Mouse (Mus musculus): ENCODE data around the gene Bbs9.
A peak's percentile ranks its signal among the peaks of the same experiment; 100 is the strongest.

Gene Bbs9

DNA sequence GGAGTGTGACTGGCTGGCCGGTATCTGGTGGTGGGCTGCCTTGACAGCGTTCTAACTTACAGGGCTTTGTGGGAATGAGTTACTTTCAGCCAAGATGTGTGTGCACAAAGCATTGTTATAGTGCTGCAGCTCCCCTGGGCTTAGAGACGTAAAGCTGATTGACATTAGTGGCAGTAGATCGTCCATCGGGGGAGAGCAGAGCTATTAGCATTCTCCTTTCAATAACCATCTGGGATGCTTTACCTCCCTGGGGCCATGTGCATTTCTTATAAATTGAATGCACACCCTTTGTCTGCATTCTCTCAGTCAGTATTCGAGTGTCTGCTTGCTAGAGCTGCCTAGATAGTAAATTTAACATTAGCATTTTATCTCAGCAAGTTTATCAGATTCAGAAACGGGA, 214.7 kb downstream of the Bbs9 start:
- DNase-seq (ENCODE audit: extremely low spot score) = no peak

DNA sequence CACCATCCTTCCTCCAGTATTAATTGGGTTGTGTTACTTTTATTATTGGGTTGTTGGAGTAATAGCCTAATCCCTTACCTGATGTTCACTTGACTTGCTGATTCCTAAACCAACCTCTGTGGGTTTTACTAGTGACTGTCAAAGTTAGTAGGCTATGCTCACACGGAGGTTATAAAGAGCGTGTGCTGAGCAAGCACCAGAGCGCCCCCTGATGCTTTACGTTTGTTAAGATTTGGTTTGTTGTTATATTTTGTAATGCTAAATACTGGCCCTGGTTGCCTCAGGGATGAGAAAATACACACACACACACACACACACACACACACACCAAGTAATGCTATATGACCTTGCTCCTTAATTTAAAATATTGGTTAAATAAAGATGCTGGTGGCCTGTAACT, 219.9 kb downstream of the Bbs9 start:
- DNase-seq (ENCODE audit: extremely low spot score) = no peak

DNA sequence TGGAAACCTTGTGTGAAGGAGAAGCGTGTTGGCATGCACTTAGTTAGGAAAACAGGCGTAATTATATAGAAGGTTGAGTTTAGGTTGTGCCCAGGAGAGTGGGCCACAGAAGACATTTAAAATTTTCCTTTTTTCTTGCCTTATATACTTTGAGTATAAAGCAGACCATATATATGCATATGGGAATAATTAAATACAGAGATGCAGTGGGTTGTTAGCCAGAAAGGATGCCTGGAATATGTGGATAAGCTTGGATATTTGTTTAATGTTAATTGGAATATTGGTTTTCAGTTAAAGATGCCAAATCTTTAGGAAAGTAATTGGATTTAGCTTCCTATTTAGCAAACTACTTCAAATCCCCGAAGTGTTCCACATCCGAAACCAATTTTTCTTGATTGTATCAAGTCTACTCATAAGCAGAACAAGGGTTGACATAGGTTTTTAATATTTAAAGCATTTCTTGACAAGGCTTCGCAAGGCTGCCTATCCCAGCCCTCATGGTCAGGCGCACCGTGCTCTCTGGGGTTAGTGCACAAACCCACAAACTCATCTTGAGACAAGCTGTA, 221.4 kb downstream of the Bbs9 start:
- no peak for DNase-seq (ENCODE audit: extremely low spot score)

DNA sequence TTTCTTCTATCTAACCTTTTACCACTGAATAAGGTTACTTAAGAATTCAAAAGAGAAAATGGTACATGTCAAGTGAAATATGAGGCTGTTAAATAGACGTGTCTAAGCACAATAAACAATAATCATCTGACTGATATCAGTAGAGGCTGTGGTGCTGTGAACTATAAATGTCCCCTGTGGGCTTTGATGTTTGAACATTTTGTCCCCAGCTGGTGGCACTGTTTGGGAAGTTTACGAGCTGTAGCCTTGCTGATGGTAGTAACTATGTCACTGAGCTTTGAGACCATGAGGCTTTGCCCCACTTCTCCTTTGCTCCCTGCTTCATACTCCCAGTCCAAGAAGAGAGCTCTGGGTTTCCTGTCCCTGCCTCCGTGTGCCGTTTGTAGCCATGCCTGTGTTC, 222.3 kb downstream of the Bbs9 start:
- no peak for DNase-seq (ENCODE audit: extremely low spot score)

DNA sequence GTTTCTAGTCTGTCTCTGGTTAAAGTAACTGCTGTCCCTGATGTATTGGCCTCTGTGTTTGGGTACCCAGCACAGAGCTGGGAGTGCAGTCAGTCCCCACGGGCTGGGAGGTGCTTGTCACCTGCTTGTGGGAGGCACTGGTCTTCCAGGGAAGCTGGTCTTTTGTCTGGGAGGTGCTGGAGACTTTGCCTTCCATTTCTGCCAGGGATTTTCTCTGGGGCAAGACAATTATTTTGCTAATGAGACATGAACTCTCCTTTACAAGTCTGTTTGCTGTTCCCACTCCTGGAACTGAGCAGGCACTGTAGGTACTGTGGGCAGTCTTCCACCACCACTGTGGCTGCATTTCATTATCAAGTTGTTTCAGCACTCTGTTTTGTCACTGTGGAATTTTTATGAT, 223.0 kb downstream of the Bbs9 start:
- no peak for DNase-seq (ENCODE audit: extremely low spot score)

DNA sequence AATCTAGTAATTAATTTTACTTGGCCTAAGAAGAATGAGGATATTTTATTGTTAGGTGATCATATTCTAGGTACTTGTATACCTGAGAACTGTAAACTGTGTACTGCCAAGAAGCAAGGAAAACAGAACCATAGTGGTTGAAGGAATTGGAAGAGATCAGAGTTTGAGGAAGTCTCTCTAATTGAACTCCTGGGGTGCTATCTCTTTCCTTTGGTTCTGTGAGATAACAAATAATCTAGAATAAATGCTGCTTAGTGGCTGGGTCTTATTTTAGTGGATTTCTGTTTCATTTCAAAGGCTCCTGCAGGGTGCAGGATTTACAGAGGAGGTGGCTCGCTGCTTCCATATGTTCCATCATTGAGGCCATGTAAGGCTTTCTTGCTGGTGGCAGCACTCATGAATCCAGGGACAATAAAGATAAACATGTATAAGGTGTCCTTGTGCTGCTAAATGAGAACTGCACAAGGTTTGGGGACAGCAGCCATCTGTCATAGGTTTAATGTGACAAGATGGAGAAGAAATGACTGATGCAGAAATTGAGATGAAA, 226.6 kb downstream of the Bbs9 start:
- no peak for DNase-seq (ENCODE audit: extremely low spot score)

DNA sequence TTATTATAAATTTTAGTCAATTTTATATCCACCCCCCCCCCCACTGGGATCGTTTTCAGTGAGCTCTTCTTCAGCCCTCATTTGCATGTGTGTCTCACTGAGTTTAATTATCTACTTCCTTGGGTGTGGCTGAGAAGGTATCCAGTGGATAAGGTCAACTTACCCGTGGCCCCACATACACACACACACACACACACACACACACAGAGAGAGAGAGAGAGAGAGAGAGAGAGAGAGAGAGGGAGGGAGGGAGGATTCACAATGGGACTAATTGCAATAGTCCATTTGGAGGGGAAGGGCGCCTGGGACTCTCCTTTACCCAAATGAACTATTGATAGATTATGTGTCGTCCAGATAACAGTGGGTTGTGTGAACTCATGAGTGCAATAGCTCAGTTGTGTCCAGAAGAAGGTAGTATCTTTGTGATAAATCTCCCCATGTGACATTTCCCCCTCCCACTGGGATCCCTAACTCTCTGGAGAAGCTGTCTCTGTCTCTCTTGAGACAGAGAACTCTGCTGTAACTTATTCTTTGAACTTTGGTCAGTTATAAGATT, 227.4 kb downstream of the Bbs9 start:
- no peak for DNase-seq (ENCODE audit: extremely low spot score)

DNA sequence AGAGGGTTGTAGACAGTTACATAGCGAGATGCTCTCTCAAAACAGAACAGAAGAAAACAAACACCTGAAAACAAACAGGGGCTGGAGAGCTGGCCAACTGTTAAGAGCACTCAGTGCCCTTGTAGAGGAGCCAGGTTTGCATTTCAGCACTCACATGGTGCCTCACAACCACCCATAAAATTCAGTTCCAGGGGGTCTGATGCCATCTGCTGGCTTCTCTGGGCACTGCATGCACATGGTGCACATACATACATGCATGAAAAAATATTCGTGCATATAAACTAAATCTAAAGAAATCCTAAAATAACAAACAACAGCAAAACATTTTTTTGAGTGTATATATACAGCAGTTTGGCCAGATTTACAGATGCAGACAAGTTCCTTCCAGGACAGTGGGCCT, 228.0 kb downstream of the Bbs9 start:
- no peak for DNase-seq (ENCODE audit: extremely low spot score)

DNA sequence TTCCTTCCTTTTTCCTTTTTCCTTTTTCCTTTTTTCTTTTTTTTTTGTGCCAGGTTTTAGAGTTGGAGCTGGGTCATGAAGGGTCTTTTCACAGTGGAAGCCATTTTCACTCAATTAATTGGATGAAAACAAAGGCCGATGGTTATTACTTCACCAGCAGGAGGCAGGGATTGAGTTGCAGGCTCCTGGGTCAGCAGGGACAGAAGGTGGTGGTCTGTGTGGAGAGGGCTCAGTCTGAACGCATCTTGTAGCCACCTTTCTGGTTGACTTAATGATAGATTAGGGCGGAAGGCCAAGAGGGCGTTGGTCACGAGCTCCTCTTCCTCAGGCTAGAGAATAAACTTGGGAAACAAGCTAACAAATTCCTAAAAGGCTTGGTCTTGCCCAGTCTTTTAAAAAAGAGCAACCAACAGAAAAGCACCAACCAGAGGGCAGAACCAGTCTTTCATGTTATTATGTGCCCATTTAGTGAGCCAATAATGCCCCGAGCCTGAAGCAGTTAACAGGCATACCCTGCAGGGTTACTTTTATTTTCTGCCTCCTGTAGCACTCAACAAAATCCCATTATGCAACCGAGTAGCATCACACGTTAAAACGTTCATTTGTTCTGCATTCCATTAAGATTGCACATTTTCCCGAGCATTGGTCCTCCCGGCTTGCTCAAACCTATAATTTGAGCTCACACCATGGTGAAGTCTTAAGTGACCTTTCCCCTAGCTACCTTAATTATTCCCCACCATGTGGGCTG, 231.8 kb downstream of the Bbs9 start:
- peak; percentile 31 for DNase-seq (ENCODE audit: extremely low spot score)

DNA sequence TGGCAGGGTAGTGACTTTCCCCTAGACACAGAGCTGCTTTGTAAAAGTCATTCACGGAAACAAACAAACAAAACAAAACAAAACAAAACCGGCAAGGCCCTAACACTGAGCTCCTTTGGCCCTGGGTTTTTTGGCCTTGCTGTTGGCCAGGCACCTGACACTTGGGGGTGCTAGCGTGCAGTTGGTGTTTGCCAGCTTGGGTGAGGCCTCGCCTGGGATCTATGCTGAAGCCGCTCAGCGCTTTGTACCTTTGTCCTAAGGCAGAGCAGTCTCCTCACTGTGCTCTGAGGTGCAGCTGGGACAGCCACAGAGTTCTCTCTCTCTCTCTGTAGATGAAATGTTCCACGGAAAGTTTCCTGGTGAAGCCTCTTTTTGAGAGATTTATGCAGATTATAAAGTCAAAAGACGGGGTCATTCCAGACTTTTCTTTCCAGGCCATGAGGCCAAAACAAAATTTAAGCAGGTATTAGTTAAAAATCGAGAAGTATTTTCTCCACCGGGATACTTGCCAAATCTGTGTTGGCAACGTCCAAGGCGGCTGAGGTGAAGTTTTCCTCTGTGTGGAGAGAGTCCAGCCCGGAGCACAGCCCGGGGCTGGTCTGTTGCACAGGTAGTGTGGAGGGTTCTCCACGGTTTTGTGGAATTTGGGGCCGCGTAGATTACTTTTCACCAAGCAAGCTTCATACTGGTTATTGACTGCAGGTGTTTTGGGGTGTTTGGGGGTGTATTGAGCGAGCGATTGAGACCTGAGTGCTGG, 233.6 kb downstream of the Bbs9 start:
- peak; percentile 73 for DNase-seq (ENCODE audit: extremely low spot score)

DNA sequence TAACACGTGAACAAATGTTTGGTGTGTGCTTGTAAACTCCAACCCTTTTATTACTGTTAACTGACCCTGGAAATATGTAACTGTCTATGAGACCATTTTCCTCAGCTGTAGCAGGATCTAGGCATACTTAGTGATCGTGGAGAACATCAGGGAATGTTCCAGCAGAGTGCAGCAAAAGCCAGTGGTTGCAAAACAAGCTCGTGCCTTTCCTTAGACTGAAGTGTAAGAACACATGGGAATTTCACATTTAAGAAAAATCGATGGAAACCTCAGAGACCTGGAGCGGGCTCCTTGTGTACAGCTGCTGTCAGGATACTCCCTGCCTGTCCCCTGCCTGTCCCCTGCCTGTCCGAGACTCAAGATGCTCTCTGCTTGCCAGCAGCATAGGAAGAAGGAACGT, 234.5 kb downstream of the Bbs9 start:
- no peak for DNase-seq (ENCODE audit: extremely low spot score)

DNA sequence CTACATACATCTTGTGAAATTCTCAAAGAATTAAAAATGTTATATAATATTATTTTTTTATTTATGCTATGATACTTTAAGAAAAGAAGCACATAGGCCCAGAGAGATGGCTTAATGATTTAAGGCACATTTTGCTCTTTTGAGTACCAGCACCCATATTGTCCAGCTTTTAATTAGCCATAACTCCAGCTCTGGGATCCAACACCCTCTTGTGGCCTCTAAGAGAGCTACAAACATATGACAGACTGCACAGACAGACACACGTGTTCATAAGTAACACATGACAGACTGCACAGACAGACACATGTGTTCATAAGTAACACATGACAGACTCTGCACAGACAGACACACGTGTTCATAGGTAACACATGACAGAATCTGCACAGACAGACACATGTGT, 235.8 kb downstream of the Bbs9 start:
- no peak for DNase-seq (ENCODE audit: extremely low spot score)

DNA sequence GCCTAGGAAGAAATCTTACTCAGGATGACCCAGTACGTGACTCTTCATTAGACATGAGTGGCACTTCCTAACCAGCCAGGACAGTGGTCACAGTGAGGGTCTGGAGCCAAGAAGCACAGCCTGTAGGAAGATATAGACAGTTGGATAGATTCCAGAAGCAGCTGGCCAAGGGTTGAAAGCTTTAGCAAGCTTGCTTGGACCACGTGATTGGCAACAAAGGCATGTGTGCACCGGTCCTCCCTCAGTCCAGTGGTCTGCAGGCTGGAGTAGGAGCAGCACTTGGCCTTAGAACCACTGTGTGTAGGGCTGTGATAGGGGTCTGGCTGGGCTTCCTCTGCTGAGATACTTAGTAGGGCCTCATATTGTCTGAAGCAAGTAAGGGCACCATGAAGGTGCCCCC, 237.2 kb downstream of the Bbs9 start:
- DNase-seq (ENCODE audit: extremely low spot score) = no peak

DNA sequence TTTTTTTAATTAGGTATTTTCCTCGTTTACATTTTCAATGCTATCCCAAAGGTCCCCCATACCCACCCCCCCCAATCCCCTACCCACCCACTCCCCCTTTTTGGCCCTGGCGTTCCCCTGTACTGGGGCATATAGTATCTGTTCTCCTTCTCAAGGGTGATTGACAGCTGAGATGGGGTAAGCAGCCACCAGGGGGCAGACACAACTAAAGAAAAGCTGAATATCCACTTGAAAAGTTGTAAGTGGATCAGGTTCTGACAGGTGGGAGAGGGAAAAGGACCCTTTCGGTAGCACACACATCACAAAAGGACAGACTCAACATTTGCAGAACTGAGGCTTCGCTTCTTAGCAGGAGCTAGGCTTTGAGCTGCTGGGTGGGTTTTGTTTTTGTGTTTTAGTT, 237.8 kb downstream of the Bbs9 start:
- DNase-seq (ENCODE audit: extremely low spot score) = peak; percentile 62

DNA sequence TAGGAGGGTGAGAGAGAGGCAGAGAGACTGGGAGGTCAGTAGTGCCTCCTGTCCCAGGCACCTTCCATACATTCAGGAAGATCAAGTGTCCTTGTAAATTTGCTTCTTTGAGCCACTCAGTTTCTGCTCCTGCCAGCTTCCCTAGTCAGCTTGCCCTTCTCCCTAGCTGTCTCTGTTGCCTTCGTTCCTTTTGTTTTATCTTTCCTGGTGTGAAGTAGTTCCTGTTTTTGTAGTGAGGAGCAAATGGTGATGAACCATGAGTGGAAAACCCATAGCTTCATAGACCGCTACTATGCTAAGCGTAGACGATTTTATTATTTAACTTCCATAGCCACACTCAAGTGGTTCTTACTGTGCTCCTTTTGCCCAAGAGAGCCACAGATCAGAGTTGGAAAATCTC, 242.1 kb downstream of the Bbs9 start:
- DNase-seq (ENCODE audit: extremely low spot score) = no peak

DNA sequence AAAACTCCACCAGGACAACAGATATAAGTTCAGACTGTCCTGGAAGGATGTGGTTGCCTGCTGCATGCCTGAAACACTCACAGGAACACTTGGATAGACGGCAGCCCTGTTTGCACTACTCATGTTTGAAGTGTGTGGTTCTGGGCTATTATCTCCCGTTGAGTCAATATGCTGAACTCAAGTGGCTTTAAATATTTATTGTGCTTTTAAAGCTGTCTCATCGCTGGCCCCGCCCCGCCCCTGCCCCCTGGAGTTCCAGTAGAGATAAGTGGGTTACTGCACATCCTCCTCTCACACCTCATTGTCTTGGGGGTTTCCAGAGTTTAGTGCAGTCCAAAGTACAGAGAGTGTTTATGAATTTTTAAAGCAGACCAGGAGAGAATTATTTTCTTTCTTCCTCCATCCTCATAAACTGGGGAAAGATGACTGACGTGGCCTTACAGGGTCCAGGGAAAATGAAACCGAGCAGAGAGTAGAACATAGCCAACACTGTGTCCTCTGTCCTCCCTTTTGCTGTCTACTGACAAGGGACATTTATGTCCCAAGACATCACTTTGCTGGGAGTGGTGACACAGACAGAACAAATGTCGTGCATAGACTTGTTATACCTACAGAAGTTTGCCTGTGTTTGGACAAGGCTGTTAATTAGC, 242.8 kb downstream of the Bbs9 start:
- no peak for DNase-seq (ENCODE audit: extremely low spot score)

DNA sequence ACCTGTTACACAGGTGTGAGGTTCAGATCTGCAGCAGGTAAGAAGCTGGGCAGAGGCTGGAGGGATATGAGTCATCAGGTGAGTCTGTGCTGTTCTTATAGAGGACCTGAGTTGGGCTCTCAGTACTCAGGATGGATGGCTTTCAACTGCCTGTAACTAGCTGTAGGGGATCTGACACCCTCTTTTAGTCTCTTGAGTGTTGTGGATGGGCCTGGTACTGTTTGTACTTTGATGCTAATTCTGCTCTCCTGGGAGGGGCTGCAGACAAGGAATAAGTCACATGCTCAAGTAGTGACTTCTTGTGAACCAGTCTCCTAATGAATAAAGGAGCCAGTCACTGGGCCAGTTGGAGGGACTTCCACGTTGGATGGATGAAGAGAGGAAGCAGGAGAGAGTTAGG, 257.1 kb downstream of the Bbs9 start:
- DNase-seq (ENCODE audit: extremely low spot score) = no peak

DNA sequence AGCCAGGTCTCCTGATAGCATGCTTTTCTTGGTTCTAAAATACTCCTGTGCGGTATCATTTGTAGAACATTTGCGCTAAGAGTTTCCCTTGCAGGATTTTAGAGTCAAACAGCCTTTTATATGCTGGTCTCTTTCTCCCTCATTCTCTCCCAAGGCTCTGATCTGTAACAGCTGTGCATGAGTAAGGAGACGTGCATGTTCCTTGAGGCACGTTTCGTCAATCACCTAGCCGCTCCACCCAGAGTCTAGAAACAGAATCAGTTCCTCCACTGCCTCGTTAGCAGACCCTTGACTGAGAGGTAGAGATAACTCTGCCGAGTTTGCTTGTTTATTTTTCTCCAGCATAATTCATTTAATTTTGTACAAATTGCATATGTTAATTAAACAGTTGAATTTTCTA, 259.4 kb downstream of the Bbs9 start:
- DNase-seq (ENCODE audit: extremely low spot score) = no peak

DNA sequence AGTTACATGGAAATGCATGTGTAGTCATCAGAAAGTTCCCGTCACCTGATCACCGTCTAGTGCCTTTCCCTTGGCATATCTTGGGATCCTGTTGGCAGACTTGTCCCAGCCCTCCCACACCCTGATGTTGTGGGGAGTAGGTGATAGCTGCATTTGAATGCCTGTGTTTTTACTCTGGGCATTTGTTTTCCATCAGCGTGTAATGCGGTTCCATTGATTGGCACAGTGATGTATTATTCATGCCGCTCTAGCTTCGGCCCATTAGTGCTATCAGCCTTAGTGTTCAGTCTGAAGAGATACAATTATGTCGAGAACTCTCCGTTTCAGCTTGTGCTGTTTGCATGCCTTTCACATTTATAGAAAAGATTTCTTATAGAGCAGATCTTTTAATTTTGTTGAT, 259.9 kb downstream of the Bbs9 start:
- DNase-seq (ENCODE audit: extremely low spot score) = no peak

DNA sequence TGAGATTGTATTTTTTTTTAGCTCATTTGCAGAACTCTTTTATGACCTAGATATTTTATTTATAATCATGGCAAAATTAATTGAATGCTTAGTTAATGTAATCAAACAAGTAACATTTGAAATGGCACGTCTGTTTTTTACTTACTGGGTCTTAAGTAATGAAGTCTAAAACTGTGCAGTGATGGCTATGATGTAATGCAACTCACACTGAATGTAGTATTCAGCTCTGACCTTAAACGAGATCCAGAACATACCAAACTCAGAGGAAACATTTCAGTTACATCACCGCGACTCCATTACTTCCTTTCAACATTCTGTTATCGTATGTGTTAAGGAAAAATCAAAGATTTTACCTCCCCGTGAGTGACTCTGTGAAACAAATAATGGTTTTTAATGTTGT, 262.4 kb downstream of the Bbs9 start:
- DNase-seq (ENCODE audit: extremely low spot score) = no peak

DNA sequence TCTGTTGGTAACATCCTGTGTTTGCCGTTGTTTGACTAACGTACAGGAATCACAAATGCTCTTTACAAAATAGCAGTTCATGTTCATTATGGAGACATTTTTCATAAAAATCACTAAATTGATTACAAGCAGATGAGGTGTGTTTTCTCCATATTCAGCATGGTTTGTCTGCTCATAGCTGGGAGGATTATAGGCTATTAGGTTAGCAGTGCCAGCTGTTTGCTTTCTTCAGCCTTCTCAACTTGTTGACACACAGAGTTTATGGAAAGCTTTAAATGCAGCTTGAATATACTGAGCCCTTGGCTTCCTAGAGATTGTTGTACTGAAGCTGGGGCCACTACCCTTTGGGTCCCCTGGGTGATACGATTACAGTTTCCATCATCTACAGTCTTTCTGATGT, 263.3 kb downstream of the Bbs9 start:
- no peak for DNase-seq (ENCODE audit: extremely low spot score)

DNA sequence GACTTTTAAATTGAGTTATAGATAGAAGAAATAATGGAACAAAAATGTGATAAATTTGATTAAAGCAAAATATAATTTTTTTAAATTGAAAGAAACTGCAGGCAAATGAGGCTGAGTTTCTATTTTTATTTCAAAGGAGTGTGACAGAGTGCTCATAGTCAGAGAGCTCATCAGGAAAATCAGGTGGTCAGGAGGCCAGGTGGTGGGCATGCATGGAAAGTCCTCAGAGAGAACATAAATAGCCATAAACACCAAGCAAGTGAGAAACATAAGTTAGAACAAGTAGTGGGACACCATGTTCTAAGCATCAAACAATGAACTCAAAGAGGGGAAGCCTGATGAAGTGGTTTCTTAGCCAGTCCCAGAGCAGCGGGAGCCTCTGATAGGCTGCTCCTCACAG, 266.5 kb downstream of the Bbs9 start:
- no peak for DNase-seq (ENCODE audit: extremely low spot score)
